Mouse (Mus musculus) layer of hippocampus, postnatal 25 days (tissue): ENCODE measurements around the gene Arrb1. TPM values are rescaled to one million over a fixed set of nuclear protein-coding genes. Genes with fewer than 3 reads are reported as not detected.
A peak's percentile ranks its signal among the peaks of the same experiment; 100 is the strongest.

Experiments used
- DNase-seq, 2 experiments: peaks; one replicate each; pipeline ENCODE4 v3.0.0; 2022; ENCODE audit warnings: mixed read lengths in 2 of 2, low spot score in 1 of 2; ENCODE audit errors: extremely low spot score in 1 of 2
- total RNA-seq, 2 experiments: library from RNA; stranded (reverse); gene quantifications; 2 replicates each; pipeline ENCODE4 v1.2.3; 2021

Gene Arrb1
- total RNA-seq, 2 experiments from 2014 or later = 135 to 152 TPM

- no peak for DNase-seq
These were observed 655 bp downstream of the Arrb1 start for GRCm38 (mm10) chr7:99535741-99536501.

GRCm38 (mm10) chr7:99537183-99537756, 2.0 kb downstream of the Arrb1 start:
- no peak for DNase-seq

- DNase-seq = no peak
These were observed 3.2 kb downstream of the Arrb1 start for GRCm38 (mm10) chr7:99538421-99538820.

GRCm38 (mm10) chr7:99539201-99539891, 4.1 kb downstream of the Arrb1 start:
- no peak for DNase-seq

GRCm38 (mm10) chr7:99540016-99540415, 4.8 kb downstream of the Arrb1 start:
- no peak for DNase-seq

- DNase-seq = no peak
These were observed 5.9 kb downstream of the Arrb1 start for GRCm38 (mm10) chr7:99541204-99541603.

- DNase-seq = no peak
These were observed 9.0 kb downstream of the Arrb1 start for GRCm38 (mm10) chr7:99544272-99544671.

- no peak for DNase-seq
These were observed 10.8 kb downstream of the Arrb1 start for GRCm38 (mm10) chr7:99545885-99546745.

- no peak for DNase-seq
These were observed 12.6 kb downstream of the Arrb1 start for GRCm38 (mm10) chr7:99547584-99548487.

- DNase-seq = no peak
These were observed 14.4 kb downstream of the Arrb1 start for GRCm38 (mm10) chr7:99549668-99550067.

GRCm38 (mm10) chr7:99551623-99552022, 16.4 kb downstream of the Arrb1 start:
- no peak for DNase-seq

GRCm38 (mm10) chr7:99553222-99553884, 18.1 kb downstream of the Arrb1 start:
- DNase-seq = no peak

GRCm38 (mm10) chr7:99553885-99554269, 18.6 kb downstream of the Arrb1 start:
- no peak for DNase-seq

- DNase-seq = peak in 1 of 2 experiments; percentile 70
These were observed 20.6 kb downstream of the Arrb1 start for GRCm38 (mm10) chr7:99555862-99556261.

GRCm38 (mm10) chr7:99559091-99559490, 23.8 kb downstream of the Arrb1 start:
- no peak for DNase-seq

- DNase-seq = no peak
These were observed 27.2 kb downstream of the Arrb1 start for GRCm38 (mm10) chr7:99562478-99562877.

GRCm38 (mm10) chr7:99563224-99563623, 28.0 kb downstream of the Arrb1 start:
- DNase-seq = no peak

GRCm38 (mm10) chr7:99565325-99565881, 30.1 kb downstream of the Arrb1 start:
- DNase-seq = no peak

GRCm38 (mm10) chr7:99570680-99571079, 35.4 kb downstream of the Arrb1 start:
- DNase-seq = no peak
